Mouse (Mus musculus) embryo, embryonic 10.5 days (tissue): ENCODE results near the gene Uqcr10.
"Not testable (repeated sequence)": the region's sequence is repeated elsewhere in the genome, so short reads cannot be mapped to it uniquely, and the experiment has no call there.

Source experiments
- DNase-seq: peaks from one replicate; pipeline ENCODE4 v3.0.0-alpha.2; 2015; ENCODE audit warnings: low spot score

Uqcr10 gene

DNA sequence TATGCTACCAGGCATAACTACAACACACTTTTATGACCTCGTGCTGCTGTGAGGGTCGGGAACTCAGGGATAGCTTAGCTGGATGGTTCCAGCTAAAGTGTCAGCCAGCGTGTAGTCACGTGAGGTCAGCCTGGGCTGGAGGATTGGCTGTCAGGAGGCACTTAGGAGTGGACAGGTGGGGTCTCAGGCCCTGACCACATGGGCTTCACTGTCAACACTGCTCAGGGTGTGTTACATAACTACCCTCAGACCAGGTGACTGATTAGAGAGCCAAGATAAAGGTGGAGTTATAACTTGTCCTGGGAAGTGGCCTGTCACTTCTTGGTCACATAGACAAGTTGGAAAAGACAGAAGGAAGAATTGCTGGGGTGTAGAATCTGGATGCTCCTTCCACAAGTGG is 11.5 kb upstream of the Uqcr10 start:
- no peak for DNase-seq

DNA sequence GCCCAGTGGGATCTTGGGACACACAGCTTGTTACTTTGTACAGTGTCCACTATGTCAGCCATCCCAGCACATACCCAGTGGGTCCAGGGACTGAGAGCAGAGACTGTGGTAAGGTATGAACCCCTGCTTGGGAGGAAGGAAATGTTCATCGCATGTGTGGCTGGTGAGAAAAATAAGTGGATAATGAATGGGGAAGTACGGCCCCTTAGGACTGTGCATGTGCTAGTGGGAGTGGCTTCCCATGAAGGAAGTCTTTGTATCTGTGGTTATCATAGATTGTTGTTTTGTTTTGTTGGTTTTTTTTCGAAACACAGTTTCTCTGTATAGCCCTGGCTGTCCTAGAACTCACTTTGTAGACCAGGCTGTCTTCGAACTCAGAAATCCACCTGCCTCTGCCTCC is 10.6 kb upstream of the Uqcr10 start:
- DNase-seq: no peak

DNA sequence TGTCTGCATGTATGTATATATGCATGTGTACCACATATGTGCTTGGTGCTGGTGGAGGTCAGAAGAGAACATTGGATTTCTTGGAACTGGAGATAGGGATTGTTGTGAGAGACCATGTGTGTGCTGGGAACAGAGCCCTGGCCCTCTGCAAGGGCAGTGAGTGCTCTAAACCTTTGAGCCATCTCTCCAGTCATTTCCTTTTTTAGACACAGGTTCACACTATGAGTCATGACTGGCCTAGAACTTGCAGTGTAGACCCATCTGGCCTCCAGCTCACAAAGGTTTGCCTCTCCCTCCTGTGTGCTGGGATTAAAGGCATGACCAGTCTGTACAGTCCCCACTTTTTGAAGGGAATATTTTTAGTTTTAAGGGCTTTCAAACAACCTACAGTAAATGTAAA is 8.7 kb upstream of the Uqcr10 start:
- DNase-seq: no peak

DNA sequence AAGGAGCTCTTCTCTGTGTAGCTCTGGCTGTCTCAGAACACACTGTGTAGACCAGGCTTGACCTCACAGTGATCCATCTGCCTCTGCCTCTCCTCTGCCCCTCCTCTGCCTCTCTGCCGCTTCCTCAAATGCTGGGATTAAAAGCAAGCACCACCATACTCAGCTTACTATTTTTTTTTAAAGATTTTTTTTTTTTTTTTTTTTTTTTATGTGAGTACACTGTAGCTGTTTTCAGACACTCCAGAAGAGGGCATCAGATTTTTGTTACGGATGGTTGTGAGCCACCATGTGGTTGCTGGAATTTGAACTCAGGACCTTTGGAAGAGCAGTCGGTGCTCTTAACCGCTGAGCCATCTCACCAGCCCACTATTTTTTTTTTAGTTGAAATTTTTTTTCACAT is 6.0 kb upstream of the Uqcr10 start:
- DNase-seq: not testable (repeated sequence)

DNA sequence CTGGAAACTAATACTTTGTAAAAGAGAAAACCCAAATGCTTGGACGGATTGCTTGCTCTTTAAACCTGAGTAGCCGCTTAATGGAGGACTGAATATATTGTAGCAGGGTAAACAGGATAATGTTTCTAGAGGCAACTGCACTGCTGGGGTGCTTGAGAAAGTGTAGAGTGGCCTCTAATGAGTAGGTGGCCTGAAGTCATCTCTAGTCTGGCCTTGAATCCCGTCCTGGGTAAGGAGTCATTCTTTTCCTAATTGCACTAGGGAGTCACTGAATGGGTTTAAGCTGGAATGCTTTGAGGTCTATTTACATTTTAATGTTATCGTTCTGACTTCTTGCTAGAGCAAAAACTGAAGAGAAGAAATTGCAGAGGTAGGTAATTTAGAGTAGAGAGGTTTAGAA is 1.0 kb upstream of the Uqcr10 start:
- no peak for DNase-seq

DNA sequence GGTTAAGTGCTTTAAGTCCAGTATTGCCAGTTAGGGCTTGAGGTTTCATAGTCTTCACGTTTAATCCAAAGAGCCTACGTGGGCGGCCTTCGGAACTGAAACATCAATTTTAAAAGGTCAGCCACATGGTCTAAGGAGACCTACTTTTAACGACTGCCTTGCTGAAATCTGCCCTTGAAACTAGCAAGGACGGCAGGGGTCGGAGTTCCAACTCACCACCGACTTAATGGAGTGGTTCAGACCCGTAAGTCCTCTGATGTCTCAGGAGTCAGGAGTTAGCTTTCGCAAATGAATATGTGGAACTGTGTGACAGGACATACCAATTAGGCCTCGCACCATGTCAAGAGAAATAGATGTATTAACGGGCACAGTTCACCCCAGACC is 462 bp downstream of the Uqcr10 start:
- no peak for DNase-seq

DNA sequence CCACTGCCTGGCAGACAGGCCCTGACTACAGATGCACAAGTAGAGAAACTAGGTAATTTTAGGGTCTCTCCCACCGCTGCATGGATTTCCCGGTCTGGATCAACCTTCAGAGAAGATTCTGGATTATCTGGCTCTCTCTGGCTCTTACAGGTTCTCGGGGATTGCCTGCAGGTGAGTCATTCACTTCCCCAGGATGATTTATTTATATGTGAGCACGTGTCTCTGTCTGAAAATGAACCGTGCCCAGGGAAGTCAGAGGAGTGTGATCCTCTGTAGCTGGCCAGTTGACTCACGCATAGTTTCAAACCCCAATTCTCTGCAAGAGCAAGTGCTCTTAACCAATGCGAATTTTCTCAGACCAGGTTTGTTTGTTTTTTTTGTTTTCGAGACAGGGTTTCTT is 3.4 kb downstream of the Uqcr10 start:
- no peak for DNase-seq

DNA sequence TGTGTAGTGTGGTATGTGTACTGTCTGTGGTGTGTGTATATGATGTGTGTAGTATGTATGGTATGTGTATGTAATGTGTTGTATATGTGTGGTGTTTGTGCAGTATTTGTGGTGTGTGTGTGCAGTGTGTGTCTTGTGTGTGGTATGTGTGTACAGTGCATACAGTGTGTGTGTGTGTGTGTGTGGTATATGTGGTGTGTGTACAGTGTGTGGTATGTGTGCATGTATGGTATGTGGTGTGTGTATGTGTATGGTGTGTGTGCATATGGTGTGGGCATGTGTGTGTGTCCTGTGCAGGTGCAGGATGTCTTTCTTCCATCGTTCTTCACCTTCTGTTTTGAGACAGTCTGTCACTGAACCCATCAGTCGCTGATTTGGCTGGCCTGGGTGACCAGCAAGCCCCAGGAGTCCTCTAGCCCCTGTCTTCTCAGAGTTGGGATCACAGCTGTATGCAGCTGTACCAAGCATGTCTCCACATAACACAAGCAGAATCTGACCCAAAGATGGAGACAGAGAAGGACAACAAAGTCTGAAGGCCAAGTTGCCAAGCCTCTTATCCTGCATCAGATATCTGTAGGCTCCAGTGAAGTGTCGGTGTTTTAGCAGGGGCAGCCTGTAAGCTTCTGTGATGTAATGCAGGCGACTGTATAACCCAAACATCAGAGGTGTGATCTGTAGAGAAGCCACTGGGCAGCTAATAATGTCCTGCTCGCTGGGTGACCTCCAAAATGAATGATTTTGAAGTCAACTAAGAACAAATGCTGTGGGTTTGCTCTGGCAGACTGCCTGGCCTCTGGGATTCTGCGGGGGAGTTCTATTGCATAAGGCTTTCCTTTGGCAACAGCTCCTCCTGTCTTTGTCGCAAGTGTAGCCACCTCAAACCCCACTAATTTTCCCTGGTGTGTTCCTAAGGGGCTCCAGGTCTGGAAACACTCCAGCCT is 6.8 kb downstream of the Uqcr10 start:
- DNase-seq: no peak

DNA sequence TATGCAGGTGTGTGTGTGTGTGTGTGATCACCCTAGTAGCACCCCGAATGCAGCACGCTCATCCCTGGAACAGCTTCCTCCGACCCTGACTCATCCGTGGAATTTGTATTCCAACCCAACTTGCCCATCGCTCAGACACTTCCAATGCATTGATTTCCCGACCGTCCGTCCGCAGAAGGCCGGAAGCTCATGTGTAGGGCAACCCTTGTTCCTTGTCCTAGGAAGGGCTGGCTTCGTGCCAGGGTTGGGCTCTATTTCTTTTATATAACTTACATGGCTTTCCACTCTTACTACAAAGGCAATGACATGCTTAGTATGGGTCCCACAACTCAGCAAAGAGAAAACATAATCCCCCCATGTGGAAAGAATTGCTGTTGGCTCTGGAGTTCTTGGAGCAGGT is 12.0 kb downstream of the Uqcr10 start:
- DNase-seq: no peak

DNA sequence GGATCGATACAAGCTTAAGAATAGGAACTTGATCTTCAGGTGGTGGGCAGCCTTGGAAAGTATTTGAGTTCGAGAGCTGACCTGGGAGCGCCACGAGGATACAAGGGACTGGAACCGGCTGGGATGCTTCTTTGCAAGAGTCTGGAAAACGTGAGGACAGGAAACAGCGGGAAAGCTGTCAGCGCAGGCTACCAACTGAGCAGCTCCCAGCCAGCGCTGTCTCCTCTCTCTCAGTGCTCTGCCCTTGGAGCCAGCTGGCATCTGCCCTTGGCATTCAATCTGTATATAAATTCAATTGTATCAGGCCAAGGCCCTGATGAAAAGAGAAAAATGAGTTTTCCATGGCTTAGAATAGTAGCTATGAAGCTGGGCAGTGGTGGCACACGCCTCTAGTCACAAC is 12.9 kb downstream of the Uqcr10 start:
- DNase-seq: no peak

DNA sequence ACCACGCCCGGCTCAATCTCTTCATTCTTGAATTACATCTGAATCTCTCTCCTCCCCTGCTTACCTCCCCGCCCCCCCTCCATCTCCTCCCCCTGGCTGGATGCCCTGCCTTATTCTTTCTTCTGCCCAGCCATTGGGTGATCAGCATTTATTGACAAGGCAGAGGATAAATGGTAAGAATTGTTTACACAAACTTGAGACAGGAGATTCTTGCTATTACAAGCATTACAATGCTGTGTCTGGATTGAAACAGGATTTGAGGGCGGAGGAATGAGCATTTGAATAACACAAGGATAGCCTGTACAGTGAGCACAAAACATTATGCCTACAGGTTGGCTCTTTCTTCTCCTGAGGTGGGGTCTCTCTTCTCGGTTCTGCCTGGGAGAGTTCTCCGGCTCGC is 13.8 kb downstream of the Uqcr10 start:
- no peak for DNase-seq

DNA sequence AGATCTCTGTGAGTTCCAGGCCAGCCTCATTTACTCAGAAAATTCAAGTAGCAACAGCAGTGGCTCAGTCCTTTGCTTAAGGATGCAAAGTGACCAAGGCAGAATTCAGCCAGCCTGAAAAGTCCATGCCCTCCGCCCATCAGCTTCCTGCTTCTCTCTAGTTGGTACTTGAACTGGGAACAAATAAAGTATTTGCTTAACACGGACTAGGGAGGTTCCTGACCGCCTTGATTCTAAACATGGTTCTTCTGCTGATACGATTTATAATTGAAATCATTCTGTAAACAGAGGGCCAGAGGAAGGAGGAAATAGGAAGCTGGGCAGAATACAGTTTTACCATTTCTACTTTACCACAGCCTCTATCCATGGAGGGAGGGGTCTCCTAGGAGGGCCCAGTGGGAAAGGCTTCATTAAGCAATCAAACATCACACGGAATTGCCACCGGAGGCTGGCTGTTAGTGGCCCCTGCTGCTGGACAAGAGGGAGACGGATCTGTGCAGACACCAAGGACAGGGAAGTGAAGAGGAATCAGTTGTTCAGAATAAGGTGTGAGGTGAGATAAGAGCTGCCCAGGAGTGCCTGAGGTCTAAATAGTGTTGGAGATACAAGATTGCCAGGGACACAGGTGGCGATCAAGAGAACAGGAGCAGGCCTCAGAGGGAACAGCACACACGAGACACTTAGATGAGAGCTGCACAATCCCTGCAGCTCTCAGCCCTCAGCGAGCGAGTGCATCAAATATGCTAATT is 15.3 kb downstream of the Uqcr10 start:
- no peak for DNase-seq

DNA sequence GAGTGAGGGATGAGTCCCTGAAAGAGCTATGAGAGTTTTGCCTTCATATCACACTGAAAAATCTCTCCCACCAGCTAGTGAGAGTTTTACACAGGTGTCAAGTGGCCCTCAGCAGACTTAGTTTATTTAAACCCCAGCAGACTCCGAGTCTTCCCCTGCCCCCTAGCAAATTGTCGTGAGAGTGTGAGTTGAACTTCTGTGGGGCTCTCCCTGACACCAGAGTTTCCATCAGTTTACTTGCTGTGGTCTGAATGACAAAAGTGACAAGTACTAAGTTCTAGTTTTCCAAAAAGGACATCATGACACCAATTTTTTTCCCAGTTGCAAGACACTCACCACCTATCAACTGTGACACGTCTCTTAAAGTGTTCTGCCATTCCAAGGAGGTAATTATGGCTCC is 16.3 kb downstream of the Uqcr10 start:
- no peak for DNase-seq

DNA sequence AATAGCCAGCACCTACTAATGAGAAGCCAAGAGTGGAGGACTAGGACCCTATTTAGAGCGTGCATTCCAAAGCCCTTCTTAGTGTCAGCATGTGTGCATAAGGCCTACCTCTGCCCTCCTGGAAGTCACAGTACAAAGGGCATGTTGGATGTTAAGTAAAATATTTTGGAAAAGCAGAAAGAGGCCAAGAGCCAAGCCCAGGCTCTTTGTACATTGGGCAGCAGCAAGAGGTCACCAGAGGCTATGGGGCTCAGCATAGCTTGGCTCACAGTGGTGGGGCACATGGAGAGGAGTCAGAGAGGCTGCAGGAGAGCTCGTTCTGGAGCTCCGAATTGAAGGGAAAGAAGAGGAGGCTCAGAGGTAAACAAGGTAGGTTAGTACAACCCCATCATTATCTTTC is 17.1 kb downstream of the Uqcr10 start:
- DNase-seq: no peak

DNA sequence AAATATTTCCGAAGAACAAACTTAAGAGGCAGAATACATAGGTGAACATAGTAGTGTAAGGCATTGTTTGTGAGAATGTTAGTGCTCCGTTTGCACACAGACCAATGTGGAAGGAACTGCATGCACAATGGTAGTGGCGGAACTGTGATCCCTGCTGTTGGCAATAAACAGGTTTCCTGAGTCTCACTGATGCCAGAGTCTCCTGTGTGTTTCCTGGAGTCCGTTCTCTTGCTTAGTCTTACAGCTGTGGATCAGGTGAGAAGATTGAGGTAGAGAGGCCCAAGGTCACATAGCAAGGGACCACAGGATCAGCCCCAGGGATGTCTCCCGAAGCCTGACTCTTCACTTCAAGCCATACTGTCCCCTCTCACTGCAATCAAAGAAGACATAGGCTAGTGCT is 18.6 kb downstream of the Uqcr10 start:
- DNase-seq: no peak

DNA sequence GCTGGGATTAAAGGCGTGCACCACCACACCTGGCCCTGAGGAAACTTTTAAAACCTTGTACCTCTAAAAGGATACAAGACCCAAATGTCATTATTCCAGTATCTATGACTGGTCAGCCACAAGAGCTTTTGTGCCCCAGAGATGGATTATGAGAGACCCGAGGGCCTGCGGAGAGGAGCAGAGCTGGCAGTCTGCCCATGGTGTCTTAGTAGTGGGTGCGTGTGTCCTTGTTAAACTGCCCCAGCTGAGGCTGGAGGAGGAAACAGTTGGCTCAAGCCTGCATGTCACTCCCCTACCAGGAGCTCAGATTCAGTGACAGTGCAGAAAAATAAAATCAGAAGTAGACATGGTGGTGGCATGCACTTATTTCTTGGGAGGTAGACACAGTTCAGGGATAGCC is 19.1 kb downstream of the Uqcr10 start:
- DNase-seq: no peak

DNA sequence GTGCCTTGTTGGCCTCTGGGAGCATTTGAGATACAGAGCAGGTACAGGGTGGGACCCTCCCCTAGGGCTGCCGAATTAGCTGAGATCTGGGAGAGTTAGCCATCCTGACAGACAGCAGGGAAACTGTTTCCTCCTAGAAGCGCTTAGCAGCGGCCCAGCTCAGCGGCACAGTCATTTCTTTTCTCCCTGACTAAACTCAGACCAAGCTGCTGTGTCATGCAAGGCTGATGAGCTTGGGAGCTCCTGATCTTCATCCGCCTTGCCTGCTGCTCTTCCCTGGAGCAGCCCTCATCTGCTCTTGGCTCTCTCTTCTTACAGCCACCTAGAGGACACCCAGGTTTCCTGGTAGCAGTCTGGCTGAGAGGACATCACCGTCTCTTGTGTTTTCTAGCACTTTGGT is 20.0 kb downstream of the Uqcr10 start:
- DNase-seq: no peak

DNA sequence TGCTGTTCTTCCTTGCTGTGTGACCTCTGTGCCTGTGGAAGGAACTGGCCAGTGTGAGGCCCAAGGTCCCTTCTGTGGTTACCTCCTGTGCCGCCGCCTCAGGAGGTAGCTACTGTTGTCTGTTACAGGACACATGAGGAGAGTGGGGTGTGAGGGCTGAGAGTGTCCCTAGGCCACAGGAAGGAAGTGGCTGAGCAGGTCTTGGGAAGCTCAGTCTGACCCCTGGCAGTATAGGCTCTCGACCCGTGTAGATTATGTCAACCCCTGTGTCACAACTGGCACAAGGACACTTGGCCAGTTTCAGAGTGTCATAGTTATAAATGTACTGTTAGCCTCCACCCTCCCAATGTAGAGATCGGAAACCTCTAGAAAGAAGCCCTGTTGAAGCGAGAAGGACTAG is 20.6 kb downstream of the Uqcr10 start:
- DNase-seq: no peak

DNA sequence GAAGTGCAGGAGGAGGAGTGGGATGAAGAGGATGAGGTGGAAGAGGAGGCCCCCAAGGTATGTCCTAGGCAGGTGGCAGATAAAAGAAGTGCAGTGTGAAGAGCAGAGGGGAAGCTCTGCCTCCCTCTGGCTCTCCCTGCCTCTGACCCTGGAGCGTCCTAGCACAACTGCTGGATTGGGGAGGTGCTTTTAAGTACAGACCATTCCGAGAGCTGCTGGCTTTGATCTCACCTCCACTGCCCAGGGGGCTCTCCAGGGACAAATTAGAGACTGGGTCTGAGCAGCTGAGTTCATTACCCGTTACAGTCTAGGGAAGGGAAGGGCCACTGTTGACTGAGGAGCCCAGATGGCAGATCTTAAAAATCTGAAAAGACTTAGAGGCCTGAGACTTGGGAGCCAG is 24.0 kb downstream of the Uqcr10 start:
- DNase-seq: no peak

DNA sequence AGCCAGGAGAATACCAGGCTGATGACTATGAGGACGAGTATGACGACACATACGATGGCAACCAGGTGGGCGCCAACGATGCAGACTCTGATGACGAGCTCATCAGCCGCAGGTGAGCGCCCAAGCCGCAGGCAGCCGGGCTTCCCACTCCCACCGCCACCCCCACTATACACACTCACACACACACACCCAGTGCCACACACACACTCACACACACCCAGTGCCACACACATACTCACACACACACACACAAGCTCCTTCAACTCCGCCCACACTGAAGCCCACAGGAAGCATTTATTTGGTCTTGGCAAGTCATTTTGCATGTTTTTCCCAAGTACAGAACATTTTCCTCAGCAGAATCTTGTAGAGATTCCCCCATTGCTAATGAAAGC is 24.7 kb downstream of the Uqcr10 start:
- no peak for DNase-seq

DNA sequence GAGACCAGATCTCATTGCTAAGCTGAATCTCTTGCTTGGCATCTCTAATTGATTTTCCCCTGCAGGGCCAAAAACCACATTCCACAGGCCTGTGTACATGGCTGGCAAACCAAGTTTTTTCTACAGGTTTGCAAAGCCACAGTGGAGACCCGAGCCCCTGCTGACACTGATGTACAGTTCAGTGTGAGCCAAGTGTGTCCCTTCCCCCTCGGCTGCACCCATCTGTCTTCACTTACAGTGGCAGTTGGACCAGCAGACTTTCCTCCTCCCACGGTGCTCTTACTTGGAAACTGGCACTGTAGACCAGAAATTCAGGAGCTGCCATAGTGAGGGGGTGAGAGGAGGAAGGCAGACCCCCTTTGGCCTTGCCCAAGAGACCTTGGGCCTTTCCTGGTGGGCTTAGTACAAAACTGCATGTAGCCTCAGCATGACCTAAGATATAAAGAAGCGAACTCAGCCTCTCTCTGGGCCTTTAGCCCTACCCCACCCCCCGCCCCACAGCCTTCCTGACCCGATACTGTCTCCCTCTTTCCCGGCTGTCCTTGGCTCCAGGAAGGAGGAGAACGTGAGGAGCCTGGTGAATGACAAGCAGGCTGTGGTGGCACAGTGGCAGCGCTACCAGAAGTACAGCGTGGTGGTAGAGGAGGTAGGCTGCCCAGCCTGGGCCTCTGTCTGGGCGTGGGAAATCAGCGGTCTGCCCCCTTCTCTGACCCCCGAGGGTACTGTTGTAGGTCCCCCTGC is 25.3 kb downstream of the Uqcr10 start:
- peak; percentile 13 for DNase-seq

DNA sequence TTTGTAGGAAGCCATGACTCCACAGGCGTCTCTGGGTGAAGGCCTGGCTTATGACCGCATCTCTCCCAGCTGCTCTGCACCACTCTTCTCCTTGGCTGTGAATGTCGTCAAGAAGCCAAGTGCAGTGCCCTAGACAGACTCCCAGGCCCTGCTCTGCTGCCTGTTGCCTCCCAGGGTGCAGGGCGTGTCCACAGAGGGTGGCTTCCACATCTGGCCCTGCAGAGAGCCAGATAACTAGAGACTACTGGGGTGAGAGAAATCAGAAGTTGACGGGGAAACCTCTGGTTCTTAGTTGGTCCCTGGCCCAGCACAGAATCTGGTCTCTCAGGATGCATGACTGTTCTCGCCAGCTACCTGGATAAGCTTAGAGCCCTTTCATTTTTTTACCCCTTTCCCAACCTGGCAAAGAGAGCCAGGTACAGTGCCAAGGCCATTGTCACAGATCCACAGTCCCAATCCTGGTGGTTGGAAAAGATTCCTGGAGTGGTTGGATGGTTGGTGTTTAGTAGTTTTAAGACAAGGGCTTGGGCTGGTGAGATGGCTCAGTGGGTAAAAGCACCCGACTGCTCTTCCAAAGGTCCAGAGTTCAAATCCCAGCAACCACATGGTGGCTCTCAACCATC is 26.8 kb downstream of the Uqcr10 start:
- DNase-seq: no peak
